Mouse (Mus musculus) CH12.LX (cell line): ENCODE measurements around the gene Ntsr1.

Experiments used
- CTCF ChIP-seq, 2 experiments: IDR thresholded peaks in 1 of 2; conservative IDR thresholded peaks in 1 of 2; 2 replicates each; pipeline ENCODE4 v1.5.1; 2011 to 2012; ENCODE audit warnings: low read depth in 2 of 2, low read length in 2 of 2, improper control_type of control experiment in 1 of 2, inconsistent platforms in 1 of 2, mild to moderate bottlenecking in 1 of 2, moderate library complexity in 1 of 2
- E2F4 ChIP-seq: IDR thresholded peaks from 2 replicates; pipeline ENCODE4 v1.6.1; 2011; ENCODE audit warnings: low read depth, low read length, improper control_type of control experiment; ENCODE audit not compliant: insufficient replicate concordance
- EP300 ChIP-seq: IDR thresholded peaks from 2 replicates; pipeline ENCODE4 v1.6.1; 2011; ENCODE audit warnings: low read length, improper control_type of control experiment
- JUND ChIP-seq: conservative IDR thresholded peaks from 2 replicates; pipeline ENCODE4 v1.6.1; 2011; ENCODE audit warnings: low read depth, low read length, improper control_type of control experiment
- MAX ChIP-seq: IDR thresholded peaks from 2 replicates; pipeline ENCODE4 v1.6.1; 2011; ENCODE audit warnings: low read length, improper control_type of control experiment
- POLR2A ChIP-seq: IDR thresholded peaks from 2 replicates; pipeline ENCODE4 v1.6.1; 2011; ENCODE audit warnings: low read depth, mild to moderate bottlenecking, improper control_type of control experiment, low read length
- POLR2AphosphoS2 ChIP-seq: IDR thresholded peaks from 2 replicates; pipeline ENCODE4 v1.6.1; 2011; ENCODE audit warnings: low read depth, low read length, improper control_type of control experiment
- USF1 ChIP-seq: IDR thresholded peaks from 2 replicates; pipeline ENCODE4 v1.6.1; 2014; ENCODE audit warnings: low read depth, mild to moderate bottlenecking, inconsistent platforms, low read length, improper control_type of control experiment

DNA sequence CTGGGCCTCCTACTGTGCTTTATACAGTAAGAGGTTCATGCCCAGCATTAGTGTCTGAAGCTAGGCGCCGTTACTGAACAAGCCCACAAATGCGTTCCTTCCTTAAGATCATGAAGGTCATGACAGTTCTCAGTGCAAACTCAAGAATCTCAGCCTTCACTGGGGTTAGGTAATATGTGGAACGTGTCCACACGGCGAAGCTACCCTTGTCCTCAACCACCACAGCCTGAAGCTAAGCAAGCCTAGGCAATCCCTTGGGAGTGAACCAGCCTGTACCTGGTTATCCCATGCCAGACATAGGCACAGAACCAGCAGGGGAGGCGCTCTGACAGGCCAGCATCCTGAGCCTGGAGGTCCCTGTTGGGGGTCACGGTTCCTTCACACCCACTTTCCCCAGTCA, 30.9 kb upstream of the Ntsr1 start:
- no peak for TF ChIP-seq POLR2A
- TF ChIP-seq USF1: no peak
- TF ChIP-seq EP300: no peak
- TF ChIP-seq CTCF (conservative IDR thresholded peaks at IDR 0.05 in 1 of 2, IDR thresholded peaks at IDR 0.05 in 1 of 2; ENCODE audit: low read depth in 2 of 2, low read length in 2 of 2): no peak
- TF ChIP-seq POLR2AphosphoS2: no peak
- TF ChIP-seq JUND: no peak
- TF ChIP-seq MAX: no peak
- TF ChIP-seq E2F4: no peak
